Mouse (Mus musculus) layer of hippocampus, postnatal 36 days (tissue): ENCODE measurements at regions not wholly inside any gene's neighbourhood (a gene's known extent, or its start where the extent isn't known, plus 50 kb on each side); places are given as distances from the start of the nearest gene placed in this dataset.

Source experiments
- DNase-seq, 2 experiments: peaks; one replicate each; pipeline ENCODE4 v3.0.0; 2022

DNA sequence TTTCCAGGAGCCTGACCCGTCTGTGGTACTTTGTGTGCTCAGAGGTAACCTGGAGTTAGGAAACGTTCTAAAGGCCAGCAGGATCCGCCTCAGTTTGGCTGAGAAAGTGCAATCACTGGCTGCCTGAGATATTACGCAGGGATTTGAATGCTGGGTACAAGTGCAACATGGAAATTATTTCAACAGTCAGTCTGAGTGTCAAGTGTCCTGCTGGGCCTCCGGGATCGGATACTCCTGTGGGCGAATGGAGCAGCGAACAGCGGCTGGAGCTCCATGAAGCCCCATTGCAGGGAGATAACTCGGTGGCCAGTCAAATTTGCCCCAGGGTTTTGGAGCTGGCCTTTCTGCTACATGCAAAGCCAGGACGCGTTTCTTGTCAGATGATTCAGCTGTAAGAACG lies 332.4 kb downstream of the Foxo1 start:
- peak in 1 of 2 experiments; percentile 21 for DNase-seq

DNA sequence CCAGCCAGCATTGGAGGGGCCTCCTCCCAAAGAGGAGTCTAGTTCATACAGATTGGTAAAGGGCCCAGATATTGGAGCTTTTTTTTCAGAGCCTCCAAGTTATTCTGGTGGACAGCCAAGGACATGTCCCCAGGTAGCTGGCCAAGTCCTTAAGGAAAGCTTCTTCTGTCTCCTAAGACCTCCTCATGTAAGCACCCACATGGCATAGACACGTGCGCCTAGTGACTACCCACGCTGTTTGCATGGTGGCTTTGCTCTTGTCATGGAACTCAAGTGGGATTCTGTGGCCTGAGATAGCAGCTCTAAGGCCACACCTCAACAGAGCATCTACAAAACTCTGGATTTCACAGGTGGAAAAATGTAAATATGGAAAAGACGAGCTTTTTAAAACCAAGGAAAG lies 332.0 kb downstream of the Foxo1 start:
- DNase-seq = no peak

DNA sequence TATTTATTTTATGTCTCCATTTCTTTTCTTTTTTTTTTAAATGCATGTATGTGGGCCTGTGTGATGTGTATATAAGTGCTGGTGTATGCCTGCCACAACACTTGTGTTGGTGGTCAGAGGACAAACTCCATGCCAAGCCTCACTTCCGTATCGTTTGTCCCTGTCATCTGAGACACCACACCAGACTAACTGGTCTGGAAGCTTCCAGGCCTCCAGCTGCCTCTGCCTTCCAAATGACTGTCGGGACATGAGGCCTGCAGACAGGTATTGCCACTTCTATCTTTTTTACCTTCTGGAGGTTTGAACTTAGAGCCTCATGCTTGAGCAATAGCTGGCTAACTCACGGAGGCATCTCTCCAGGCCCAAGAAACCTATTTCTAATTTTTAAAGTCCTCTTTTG lies 318.3 kb downstream of the Foxo1 start:
- DNase-seq = no peak

DNA sequence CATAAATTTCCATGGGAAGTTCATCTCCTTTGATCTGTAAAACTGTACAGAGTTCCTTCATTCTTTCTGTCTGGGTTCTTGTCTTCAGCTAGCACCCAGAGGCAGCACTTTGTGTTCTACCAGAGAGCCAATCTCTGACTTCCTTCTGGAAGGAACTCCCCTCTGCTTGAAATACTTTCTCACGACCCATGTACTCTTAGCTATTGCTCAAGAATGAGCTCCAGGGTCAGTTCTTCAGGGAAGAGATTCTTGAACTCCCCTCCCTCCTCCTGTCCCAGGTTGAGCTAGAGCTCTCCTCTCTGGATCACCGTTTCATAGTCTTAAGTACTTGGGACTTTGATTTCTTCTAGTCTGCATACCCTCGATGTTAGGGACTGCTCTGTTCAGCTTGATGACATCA lies 311.8 kb downstream of the Foxo1 start:
- no peak for DNase-seq

DNA sequence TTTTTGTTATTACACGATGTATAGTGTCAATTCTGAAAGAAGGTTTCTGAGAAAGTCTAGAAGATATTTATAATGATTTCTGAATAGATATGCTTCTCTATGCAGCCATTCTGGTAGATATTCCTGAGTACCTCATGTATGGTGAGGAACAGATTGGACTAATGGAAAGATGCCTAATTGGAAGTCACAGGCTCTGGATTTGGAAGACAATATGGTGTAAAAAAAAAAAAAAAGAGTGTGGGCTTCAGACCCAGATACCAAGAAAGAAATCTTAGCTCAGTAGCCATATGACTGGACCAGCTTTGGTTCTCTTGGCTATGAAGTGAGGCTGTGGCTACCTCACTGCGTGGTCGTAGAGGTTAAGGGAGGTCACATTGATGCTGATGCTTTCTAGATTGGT lies 311.0 kb downstream of the Foxo1 start:
- no peak for DNase-seq

DNA sequence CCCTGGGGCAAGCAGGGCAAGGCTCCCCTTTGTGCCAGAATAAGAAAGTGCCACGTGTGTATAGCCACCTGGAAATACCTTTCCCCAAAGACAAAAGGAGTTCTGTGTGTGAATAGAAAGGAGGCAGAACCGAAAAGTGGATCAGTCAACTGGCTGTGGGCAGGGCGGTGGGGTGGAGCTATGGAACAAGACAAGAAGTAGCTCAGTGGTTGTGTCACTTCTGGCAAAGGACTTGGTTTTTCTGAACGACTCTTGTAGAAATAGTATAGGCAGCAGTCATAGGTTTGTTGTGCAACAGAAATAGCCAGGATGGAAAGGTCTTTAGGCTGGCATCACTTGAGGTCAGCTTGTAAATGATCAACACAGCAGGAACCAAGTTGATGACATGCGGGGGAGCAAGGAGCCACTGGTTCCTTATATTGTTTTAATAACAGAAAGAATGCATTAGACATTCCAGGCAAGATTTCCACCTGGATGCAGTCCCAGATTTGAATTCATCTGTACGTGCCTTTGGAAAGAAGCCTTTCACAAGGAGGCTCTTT lies 308.6 kb downstream of the Foxo1 start:
- DNase-seq = no peak

DNA sequence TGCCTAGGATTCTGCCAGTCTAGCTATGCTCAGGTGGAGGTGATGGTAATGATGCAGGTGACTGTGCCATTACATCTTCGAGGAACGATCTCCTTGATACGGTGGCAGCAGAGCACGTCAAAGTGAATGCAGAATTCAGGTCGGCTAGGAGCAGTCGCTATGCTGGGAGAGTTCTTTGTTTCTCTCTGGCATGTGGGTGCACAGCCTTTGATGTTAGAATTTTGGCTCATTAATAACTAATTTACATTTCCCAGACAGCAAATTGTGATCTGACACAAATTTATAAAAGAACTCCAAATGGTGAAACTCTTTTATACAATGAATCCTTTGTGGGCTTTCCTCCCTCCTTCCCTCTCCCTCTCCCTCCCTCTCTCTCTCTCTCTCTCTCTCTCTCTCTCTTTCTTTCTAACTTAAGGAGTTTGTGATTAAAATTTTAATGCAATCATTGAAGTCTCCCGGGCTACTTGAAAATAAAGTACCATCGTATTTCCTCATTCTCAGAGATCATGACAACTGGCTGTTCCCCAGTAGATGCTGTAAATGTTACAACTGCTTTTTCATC lies 307.2 kb downstream of the Foxo1 start:
- peak in 1 of 2 experiments; percentile 10 for DNase-seq

DNA sequence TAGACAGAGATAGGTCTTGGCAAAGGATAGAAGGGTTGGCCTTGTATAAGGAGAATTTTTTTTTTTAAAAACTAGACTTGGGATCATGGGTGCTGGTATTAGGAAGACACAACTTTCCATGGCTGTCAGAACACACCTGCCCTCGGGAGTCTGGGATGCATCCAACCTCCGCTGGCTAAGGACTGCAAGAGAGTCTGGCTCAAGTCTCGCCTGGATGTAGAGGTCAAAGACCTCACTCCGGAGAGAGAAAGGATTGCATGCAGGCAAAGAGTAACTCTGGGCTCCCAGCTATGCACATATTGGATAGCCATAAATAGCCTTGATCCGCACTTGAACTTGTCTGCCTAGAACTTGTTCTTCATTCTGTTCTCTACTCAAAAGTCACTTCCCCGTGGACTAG lies 306.2 kb downstream of the Foxo1 start:
- no peak for DNase-seq

DNA sequence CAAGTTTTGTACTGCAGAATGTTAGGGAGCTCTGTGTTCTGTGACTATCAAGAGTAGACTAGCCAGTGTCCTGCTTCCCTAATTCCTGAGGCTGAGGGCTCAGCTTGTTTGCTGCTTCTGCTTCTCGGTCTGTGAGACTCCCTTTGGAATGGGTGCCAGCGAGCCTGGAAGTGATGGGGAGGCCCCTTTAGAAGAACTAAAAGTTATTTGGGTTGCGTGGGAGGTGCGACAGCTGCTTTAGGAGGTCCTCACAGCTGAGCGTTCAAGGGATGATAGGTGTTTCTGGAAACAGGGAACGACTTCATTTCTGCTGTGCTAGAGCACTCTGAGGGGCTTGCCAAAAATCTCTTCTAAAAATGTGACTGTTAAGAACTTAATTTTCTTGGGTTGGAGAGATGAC lies 305.7 kb downstream of the Foxo1 start:
- peak; percentile 15 to 24 for DNase-seq

DNA sequence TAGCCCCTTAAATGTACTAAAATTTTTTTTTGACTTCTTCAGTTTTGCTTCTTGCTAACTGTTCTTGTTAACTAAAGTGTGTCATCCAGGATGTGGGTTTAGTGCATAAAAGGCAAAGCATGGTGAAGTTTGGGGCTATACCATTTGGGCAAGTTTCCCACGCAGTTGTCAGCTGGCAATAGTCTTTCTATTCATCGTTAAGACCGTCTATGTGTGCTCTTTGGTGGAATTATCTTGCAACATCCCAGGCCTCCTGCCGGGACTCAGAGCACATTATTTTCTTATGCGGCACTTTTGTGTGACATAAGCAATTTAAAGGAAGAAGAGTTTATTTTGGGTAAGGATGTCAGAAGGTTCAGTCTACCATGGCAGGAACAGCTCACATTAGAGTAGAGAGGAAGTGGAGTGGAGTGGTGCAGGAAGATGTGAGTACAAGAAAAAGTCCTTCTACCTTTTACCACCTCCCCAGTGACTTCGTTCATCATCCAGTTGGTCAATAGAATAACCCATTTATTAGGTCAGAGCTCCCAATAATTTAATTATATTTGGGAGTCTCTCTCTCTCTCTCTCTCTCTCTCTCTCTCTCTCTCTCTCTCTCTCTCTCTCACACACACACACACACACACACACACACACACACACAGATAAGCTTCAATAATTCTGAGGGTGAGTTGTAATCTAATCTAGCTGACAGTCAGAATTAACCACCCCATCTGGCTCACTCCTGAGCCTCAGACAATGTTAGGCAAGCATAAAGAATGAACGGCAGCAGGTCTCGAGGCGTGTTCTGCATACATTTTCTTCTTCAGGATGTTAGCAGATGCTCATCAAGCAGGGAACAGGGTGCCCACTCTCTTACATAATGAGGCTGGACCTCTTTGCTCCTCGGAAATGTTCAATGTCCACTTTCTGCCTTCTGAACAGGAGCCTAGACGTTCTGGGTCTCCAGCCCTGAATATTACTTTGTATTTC lies 304.7 kb downstream of the Foxo1 start:
- no peak for DNase-seq

DNA sequence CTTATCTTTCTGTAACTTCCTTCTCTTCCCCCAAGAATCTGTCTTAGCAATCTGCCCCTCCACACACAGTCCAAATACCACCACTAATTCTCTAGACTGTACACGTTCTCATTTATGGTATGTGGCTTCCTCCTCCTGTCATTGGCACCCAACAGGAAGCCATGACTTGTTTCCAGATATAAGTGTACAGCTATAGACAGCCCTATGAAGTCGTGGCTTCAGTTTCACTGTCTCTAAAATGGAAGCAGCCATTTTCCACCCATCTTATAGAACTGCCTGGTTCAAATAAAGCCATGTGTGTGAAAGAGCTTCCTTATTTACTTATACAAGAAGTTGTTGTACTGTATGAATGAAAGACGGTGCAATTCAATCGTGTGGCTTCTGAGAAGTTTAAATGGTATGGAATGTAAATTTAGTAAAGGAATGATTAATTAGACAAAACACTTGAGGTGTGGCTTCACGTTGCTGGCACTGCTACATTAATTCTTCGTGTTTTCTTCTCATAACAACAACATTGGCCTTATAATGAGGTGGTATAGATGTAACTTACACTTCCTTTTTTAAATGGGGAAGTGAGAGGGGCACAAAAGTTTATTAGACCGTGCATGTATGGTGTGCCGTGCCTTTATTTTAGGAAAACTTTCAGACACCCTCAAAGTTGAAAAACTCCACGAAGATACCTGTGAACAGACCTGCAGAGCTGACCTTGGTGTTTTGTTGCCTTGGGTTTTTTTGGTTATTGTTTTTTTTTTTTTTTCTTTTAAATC lies 299.7 kb downstream of the Foxo1 start:
- no peak for DNase-seq

DNA sequence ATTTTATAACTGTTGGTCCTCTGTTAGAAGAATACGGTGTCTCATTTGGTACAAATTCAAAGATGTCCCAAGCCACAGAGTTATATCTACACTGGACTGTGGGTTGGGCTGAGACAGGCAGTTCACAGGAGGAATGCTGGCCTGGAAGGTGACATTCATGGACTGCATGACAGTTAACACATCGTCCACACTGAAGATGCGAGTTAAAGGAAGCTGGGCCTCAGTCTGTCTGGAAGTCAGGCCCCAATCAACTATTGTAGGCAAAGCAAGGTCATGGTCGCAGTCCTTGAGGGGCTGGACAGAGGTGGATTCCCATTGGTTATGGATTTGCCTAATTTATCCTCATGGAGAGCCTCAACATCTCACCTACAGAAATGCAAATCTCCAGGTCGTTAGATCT lies 295.5 kb downstream of the Foxo1 start:
- DNase-seq = no peak

DNA sequence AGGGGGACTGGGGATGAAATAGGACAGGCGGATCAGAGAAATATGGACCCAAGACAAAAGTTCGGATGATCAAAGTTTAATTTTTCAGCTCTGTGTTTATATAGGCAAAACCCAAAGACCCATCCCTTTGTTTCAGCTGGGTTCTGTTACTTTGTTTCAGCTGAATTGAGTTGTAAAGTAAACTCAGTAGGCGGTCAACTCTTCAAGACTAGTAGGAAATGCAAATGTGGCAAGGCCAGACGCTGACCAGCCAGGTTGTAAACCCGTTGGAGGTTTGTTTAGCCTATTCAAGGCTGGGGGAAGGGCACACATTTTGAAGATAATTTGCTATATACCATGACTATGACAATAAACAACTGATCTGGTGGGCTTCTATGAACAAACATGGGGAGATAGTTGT lies 294.7 kb downstream of the Foxo1 start:
- DNase-seq = no peak

DNA sequence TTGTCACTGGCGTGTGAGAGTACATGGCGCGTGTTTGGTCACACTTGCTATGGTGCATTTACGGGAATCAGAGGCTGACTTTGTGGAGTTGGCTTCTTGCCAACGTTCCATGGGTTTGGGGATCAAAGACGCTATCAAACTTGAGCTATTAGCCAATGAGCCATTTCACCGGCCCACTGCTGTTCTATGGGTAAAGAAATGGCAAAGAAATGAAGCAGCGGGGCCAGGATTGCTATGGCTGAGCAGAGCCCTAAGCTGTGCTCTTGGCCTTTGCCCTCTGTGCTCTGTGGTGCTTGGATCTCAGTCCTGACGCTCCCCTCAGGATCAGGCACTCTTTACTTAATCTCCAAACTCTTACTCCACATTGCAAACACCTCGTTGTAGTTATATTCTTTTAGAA lies 291.3 kb downstream of the Foxo1 start:
- no peak for DNase-seq

DNA sequence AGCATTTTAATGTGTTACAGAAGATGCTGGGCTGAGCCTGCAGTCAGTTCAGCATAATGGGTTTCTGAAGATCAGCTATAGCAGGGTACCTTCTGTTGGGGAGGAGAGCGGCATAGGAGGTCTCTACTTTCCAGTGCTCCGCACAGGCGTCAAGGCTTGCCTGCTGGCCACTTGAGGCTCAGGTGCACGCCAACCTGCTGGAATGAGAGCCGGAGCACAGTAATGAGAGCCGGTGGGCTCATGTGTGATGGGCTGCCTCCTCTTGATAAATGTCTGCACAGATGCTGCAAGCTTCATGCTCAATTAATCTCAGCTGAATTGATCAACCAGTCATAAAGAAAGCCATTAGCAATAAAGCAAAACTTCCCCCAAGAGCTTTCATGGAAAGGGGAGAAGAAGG lies 290.6 kb downstream of the Foxo1 start:
- no peak for DNase-seq

DNA sequence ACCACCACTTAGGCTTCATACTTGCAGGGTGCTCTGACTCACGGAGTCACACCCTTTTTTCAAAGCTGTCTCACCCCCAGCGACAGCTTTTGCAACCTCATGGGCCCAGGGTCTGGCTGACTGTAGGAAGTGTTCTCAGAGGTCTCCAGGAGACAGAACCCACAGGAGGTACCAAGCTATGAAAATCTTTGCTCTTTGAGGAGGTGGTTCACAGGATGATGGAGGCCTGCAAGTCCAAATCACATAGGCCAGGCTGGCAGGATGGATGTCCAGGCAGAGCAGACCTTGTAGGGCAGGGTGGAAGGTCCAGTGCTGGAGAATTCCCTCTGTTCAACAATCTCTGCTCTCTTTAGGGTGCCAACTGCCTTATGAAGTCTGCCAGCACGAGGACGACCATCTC lies 289.2 kb downstream of the Foxo1 start:
- DNase-seq = no peak

DNA sequence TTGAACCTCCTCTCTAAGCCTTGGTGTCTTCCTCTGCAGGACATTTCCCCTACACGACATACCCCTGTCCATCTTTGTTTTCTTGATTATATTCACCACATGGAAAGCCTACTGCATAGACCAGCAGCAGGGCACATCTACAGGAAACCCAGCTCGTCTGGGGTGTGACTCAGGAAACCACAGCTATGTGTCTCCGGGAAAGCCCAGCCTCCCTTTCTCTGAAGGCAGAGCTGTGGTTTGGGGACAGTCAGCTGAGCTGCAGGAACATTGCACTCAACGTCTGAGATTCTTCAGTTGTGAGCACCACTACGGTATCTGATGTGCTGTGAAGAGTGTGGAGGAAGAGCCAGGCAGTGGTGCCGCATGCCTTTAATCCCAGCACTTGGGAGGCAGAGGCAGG lies 286.9 kb downstream of the Foxo1 start:
- DNase-seq = no peak

DNA sequence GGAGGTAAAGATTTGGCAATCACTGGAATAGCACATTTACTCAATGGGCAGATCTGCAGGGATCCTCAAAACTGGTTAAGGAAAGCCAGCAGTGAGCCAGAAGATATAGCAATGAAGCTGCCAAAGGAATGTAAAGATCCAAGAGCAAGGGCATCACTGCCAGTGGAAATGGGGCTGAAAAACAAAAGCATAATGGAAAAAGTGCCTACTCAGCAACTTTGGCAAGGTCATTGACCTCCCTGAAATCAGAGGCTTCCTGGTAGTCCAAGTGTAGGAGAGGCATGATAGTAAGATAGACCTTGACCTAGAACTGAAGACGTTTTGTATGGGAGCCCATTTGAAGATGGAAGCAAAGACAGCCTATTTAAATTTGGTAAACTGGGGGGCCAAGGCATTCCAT lies 286.4 kb downstream of the Foxo1 start:
- no peak for DNase-seq

DNA sequence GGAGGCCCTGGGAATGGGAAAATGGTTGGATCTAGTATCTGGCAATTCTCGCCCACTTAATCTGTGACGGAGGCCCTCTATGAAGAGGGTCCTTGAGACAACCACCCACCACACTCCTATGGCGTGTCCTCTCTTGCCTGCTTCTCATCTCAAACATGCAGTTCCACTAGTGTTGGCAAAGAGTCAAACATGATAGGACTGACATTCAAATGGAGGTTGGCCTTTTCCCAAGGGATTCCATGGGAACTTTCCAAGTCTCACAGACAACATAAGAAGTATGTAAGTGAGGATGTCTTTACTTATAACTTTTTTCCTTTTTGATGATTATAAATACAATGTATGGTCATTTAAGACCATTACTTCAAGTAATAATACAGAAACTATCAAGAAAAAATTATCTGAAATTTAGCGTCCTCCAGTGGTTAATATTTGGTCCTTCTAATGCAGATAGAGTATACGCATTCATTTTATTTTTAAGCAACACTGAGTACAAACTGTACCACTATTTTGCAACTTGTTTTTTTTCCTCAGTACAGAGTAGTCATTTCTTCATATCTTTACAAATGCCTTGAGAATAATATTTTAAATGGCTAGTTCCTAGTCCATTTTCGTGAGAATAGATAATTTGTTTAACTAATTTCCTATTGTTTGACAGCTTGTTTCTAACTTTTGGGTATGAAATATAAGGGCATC lies 280.2 kb downstream of the Foxo1 start:
- DNase-seq = no peak

DNA sequence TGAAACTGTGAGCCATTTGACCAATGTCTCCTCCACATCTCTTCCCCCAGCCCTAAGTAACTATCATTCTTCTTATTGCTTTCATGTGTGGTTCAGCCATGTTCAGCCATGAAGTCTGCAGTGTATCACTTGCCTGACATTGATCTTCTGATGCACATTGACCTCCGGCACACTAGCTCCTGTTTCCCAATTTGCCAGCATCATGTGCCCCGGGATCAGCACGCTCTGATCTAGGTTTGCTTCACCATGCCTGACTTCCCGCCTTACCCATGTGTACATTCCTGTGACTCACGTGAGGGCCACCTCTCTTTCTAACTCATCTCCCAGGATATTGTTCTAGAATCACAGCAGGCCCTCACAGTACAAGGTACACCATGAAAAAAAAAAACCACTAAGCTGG lies 277.9 kb downstream of the Foxo1 start:
- DNase-seq = no peak

DNA sequence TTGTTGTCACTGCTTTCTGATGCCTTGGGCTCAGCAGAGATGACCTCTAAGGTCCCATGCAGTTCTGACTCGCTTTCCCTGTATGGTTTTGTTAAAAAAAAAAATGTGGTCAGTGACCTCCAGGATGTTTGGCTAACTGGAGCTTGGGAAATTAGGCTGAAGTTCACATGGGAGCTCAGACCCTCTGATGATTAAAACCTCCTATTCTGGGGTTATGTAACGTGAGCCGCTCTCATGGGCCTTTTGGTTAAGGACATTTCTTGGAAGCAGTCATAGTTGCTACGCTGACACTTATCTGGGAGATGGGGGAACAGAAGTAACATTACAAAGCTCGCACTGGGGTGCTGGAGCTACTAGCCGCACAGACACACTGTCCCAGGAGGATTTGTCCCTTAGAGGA lies 274.9 kb downstream of the Foxo1 start:
- no peak for DNase-seq

DNA sequence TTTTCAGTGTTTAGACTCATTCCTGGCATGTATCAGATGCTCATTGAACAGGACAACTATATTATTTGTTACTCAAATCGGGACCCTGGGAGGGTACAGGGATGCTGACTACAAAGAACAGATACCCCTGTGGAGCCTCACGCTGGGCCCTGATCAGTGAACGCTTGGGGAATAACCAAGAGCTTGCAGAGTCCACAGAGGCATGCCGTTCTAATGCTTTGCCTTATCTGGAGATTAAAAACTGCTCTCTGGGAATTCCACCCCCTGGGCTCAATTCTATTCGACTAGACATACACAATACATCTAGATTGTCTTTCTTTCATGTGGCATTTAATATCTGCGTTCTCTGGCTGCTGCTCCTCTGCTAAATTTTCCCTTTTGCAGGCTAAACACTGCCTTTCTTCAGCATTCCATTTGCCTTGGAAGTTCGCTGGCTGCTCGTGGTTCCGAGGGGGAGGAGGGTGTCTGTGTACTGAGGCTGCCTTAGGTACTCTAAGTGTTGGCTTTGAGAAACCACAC lies 272.8 kb downstream of the Foxo1 start:
- DNase-seq = no peak
